Mouse (Mus musculus): Measurements from ENCODE around the gene Smc3.
"Not testable (repeated sequence)": the region's sequence is repeated elsewhere in the genome, so short reads cannot be mapped to it uniquely, and the experiment has no call there.

Gene Smc3

GRCm38 (mm10) chr19:53653624-53654467 is 53.6 kb downstream of the Smc3 start:
- no peak for DNase-seq (ENCODE audit: low spot score)

- not testable (repeated sequence) for DNase-seq (ENCODE audit: low spot score)
Measured at GRCm38 (mm10) chr19:53656443-53656842, 56.2 kb downstream of the Smc3 start.

- no peak for DNase-seq (ENCODE audit: low spot score)
Measured at GRCm38 (mm10) chr19:53657437-53657836, 57.2 kb downstream of the Smc3 start.

GRCm38 (mm10) chr19:53660722-53661420 is 60.7 kb downstream of the Smc3 start:
- DNase-seq (ENCODE audit: low spot score), result no peak

GRCm38 (mm10) chr19:53661938-53662722 is 61.9 kb downstream of the Smc3 start:
- no peak for DNase-seq (ENCODE audit: low spot score)

GRCm38 (mm10) chr19:53664831-53665230 is 64.6 kb downstream of the Smc3 start:
- no peak for DNase-seq (ENCODE audit: low spot score)

GRCm38 (mm10) chr19:53665391-53665790 is 65.2 kb downstream of the Smc3 start:
- no peak for DNase-seq (ENCODE audit: low spot score)

- DNase-seq (ENCODE audit: low spot score), result no peak
Measured at GRCm38 (mm10) chr19:53666708-53667107, 66.5 kb downstream of the Smc3 start.

GRCm38 (mm10) chr19:53668821-53669220 is 68.6 kb downstream of the Smc3 start:
- DNase-seq (ENCODE audit: low spot score), result no peak

- no peak for DNase-seq (ENCODE audit: low spot score)
Measured at GRCm38 (mm10) chr19:53670625-53671141, 70.5 kb downstream of the Smc3 start.

GRCm38 (mm10) chr19:53671432-53671831 is 71.2 kb downstream of the Smc3 start:
- DNase-seq (ENCODE audit: low spot score), result no peak

- no peak for DNase-seq (ENCODE audit: low spot score)
Measured at GRCm38 (mm10) chr19:53674131-53674925, 74.1 kb downstream of the Smc3 start.

- DNase-seq (ENCODE audit: low spot score), result no peak
Measured at GRCm38 (mm10) chr19:53676228-53676627, 76.0 kb downstream of the Smc3 start.

- DNase-seq (ENCODE audit: low spot score), result no peak
Measured at GRCm38 (mm10) chr19:53676718-53677634, 76.8 kb downstream of the Smc3 start, which contains the start of gene Rbm20. TSS of gene Rbm20 (plus strand) at chr19:53677306.

- DNase-seq (ENCODE audit: low spot score), result no peak
Measured at GRCm38 (mm10) chr19:53679194-53679593, 79.0 kb downstream of the Smc3 start.

GRCm38 (mm10) chr19:53679981-53680380 is 79.8 kb downstream of the Smc3 start:
- no peak for DNase-seq (ENCODE audit: low spot score)

- no peak for DNase-seq (ENCODE audit: low spot score)
Measured at GRCm38 (mm10) chr19:53682427-53682826, 82.2 kb downstream of the Smc3 start.

GRCm38 (mm10) chr19:53687592-53687991 is 87.4 kb downstream of the Smc3 start:
- DNase-seq (ENCODE audit: low spot score), result no peak

GRCm38 (mm10) chr19:53690816-53691215 is 90.6 kb downstream of the Smc3 start:
- no peak for DNase-seq (ENCODE audit: low spot score)

- no peak for DNase-seq (ENCODE audit: low spot score)
Measured at GRCm38 (mm10) chr19:53694020-53694419, 93.8 kb downstream of the Smc3 start.

Data from urinary bladder, postnatal 10 days (tissue).